Comparison of ENCODE assay signal across 20 mouse cellular contexts in the genomic region with DNA sequence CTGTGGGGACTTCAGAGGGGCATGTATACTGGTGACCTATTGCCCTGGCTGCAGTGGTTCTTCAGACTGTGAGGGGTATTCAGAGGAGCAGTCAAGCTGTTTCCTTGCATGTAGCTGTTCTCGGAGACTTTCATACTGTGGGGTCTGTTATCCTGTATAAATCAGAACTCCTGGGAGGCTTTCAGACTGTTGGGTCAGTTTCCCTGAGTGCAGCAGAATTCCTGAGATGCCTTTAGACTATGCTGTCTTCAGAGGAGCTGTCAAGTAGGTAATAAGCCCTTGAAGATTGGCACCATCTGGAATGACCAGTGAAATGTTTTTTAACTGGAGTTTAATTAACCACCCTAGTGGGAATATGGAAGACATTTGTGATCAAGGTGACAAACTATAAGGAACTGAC.
A peak's percentile ranks its signal among the peaks of the same experiment; 100 is the strongest.
DNase-seq lines count a peak whose midpoint lies in the region; ATAC-seq and TF ChIP-seq lines count a peak whose summit lies in the region.
"Had no signal": no experiment of that assay in that cellular context is flagged by ENCODE, and none has a peak within 500 bp of the region (broad histone marks: within the 10 kb centered on the region; RNA-seq: fewer than 3 reads in every experiment).

No protein-coding gene starts in this region.

- no peak overlapping the region for H3K27ac ChIP-seq in kidney, embryonic 14.5 days (ENCODE audit: low read depth, low read length)
- no peak overlapping the region for H3K27ac ChIP-seq in kidney, adult 2 months (ENCODE audit: insufficient read depth, low read depth, low read length)
- H3K27ac ChIP-seq: embryonic facial prominence, embryonic 15.5 days; forebrain, embryonic 10.5 days; forebrain, embryonic 15.5 days; heart, embryonic 13.5 days had no signal

- 37% methylated on average over 1 of the region's 1 CpGs for WGBS in kidney, embryonic 14.5 days
- WGBS in kidney, adult 2 months: 43% methylated on average over 1 of the region's 1 CpGs

- no peak for TF ChIP-seq POLR2A in kidney, adult 2 months (IDR thresholded peaks at IDR 0.05; ENCODE audit: low read depth, low read length)

- H3K4me1 ChIP-seq in kidney, embryonic 14.5 days (ENCODE audit: control insufficient read depth, insufficient read depth, low read length): no peaks in the 10 kb centered on the region
- no peaks in the 10 kb centered on the region for H3K4me1 ChIP-seq in kidney, adult 2 months (ENCODE audit: control insufficient read depth, insufficient read depth, low read length)
- H3K4me1 ChIP-seq: embryonic facial prominence, embryonic 15.5 days; forebrain, embryonic 10.5 days; forebrain, embryonic 15.5 days; heart, embryonic 13.5 days had no signal

- H3K27me3 ChIP-seq in kidney, embryonic 14.5 days (ENCODE audit: control insufficient read depth, insufficient read depth, low read length): no peaks in the 10 kb centered on the region
- no peaks in the 10 kb centered on the region for H3K27me3 ChIP-seq in kidney, adult 2 months (replicated peaks; ENCODE audit: control insufficient read depth, insufficient read depth, low read length)
- H3K27me3 ChIP-seq: embryonic facial prominence, embryonic 15.5 days; forebrain, embryonic 15.5 days; heart, embryonic 13.5 days had no signal

- peak; percentile 60; the same call in 1 of the 2 replicates for ATAC-seq in kidney, embryonic 14.5 days (ENCODE audit: low FRiP score, low TSS enrichment)
- ATAC-seq: forebrain, embryonic 15.5 days; hindbrain, embryonic 16.5 days; inflammation-experienced regulatory T-cells, adult 6 months had no signal

- no peak overlapping the region for H3K4me3 ChIP-seq in kidney, embryonic 14.5 days (ENCODE audit: low read length)
- H3K4me3 ChIP-seq in kidney, adult 2 months (ENCODE audit: insufficient read depth, low read depth, low read length): no peak overlapping the region
- H3K4me3 ChIP-seq: embryonic facial prominence, embryonic 15.5 days; erythroblast, embryonic 14.5 days; forebrain, embryonic 10.5 days; forebrain, embryonic 15.5 days; heart, embryonic 13.5 days had no signal

- H3K9ac ChIP-seq in kidney, embryonic 14.5 days (ENCODE audit: low read depth, low read length): no peak overlapping the region
- H3K9ac ChIP-seq: embryonic facial prominence, embryonic 15.5 days; forebrain, embryonic 15.5 days; heart, embryonic 13.5 days had no signal

- no peak for TF ChIP-seq CTCF in kidney, adult 2 months (conservative IDR thresholded peaks at IDR 0.05; ENCODE audit: insufficient read depth, insufficient read length, low read depth, low read length)

- no peak overlapping the region for H3K4me2 ChIP-seq in kidney, embryonic 14.5 days (replicated peaks; ENCODE audit: low read depth, low read length)
- H3K4me2 ChIP-seq: embryonic facial prominence, embryonic 15.5 days; forebrain, embryonic 15.5 days; heart, embryonic 13.5 days had no signal

- DNase-seq in kidney, adult 2 months: no peak
- DNase-seq in Muller cell, postnatal 12 days (ENCODE audit: inconsistent ontology term): peak; percentile 1
- peak; percentile 28 for DNase-seq in R1 (ENCODE audit: low read depth, low spot score)
- DNase-seq in mesoderm, embryonic 11.5 days (ENCODE audit: low read depth, low spot score): peak; percentile 12
- DNase-seq in lung, postnatal 4 days: no peak
- DNase-seq: adrenal gland, postnatal 10 days; cerebellum, adult 18-20 months; cerebellum, adult 9-11 months; cerebellum, postnatal 36 days; gastrocnemius, postnatal 36 days; heart, adult 11 months; heart, postnatal 36 days had no signal

- H3K36me3 ChIP-seq in kidney, embryonic 14.5 days (ENCODE audit: control insufficient read depth, insufficient read depth, low read length): no peaks in the 10 kb centered on the region
- H3K36me3 ChIP-seq in kidney, adult 2 months (ENCODE audit: control insufficient read depth, insufficient read depth, low read length): no peaks in the 10 kb centered on the region
- H3K36me3 ChIP-seq: embryonic facial prominence, embryonic 15.5 days; forebrain, embryonic 10.5 days; forebrain, embryonic 15.5 days; heart, embryonic 13.5 days had no signal

- H3K9me3 ChIP-seq in kidney, embryonic 14.5 days (ENCODE audit: control insufficient read depth, low read length): no peaks in the 10 kb centered on the region
- H3K9me3 ChIP-seq: embryonic facial prominence, embryonic 15.5 days; forebrain, embryonic 10.5 days; forebrain, embryonic 15.5 days; heart, embryonic 13.5 days had no signal

Comparison
In these comparisons a context has a peak if more than half of its experiments do, and no peak if none do; other contexts are left out.
1. DNase-seq: peak in Muller cell, postnatal 12 days (single experiment), R1 (single experiment) and mesoderm, embryonic 11.5 days (single experiment); none in kidney, adult 2 months (single experiment) and lung, postnatal 4 days (0 of 2).